Mouse (Mus musculus) urinary bladder, postnatal 25 days (tissue): ENCODE measurements at regions not wholly inside any gene's neighbourhood (a gene's known extent, or its start where the extent isn't known, plus 50 kb on each side); places are given as distances from the start of the nearest gene placed in this dataset.
A peak's percentile ranks its signal among the peaks of the same experiment; 100 is the strongest.

Experiments
- DNase-seq: peaks from one replicate; pipeline ENCODE4 v3.0.0; 2022; ENCODE audit warnings: low spot score

GRCm38 (mm10) chrX:13344701-13345100, 63.9 kb downstream of the Ddx3x start:
- no peak for DNase-seq

- DNase-seq: no peak
These were observed 64.4 kb downstream of the Ddx3x start for GRCm38 (mm10) chrX:13345126-13345525.

- no peak for DNase-seq
These were observed 65.4 kb downstream of the Ddx3x start for GRCm38 (mm10) chrX:13346011-13346631.

- DNase-seq: peak; percentile 12
These were observed 65.9 kb downstream of the Ddx3x start for GRCm38 (mm10) chrX:13346696-13347026.

GRCm38 (mm10) chrX:13347027-13347840, 66.5 kb downstream of the Ddx3x start:
- DNase-seq: peak; percentile 32

- no peak for DNase-seq
These were observed 67.6 kb downstream of the Ddx3x start for GRCm38 (mm10) chrX:13348415-13348814.

- DNase-seq: no peak
These were observed 69.7 kb downstream of the Ddx3x start for GRCm38 (mm10) chrX:13350461-13350860.

- DNase-seq: no peak
These were observed 76.5 kb downstream of the Ddx3x start for GRCm38 (mm10) chrX:13357149-13357783.

- DNase-seq: no peak
These were observed 77.2 kb downstream of the Ddx3x start for GRCm38 (mm10) chrX:13357973-13358372.

- DNase-seq: no peak
These were observed 79.7 kb downstream of the Ddx3x start for GRCm38 (mm10) chrX:13360436-13360835.

GRCm38 (mm10) chrX:13370319-13370718, 89.5 kb downstream of the Ddx3x start:
- no peak for DNase-seq

- DNase-seq: no peak
These were observed 92.0 kb downstream of the Ddx3x start for GRCm38 (mm10) chrX:13372752-13373151.

GRCm38 (mm10) chrX:13386354-13386753, 79.6 kb upstream of the Nyx start:
- peak; percentile 6 for DNase-seq

- no peak for DNase-seq
These were observed 67.4 kb upstream of the Nyx start for GRCm38 (mm10) chrX:13398466-13398865.

GRCm38 (mm10) chrX:13412726-13413125, 53.2 kb upstream of the Nyx start:
- DNase-seq: no peak

GRCm38 (mm10) chrX:13413135-13413534, 52.8 kb upstream of the Nyx start:
- DNase-seq: no peak
